Mouse (Mus musculus) CH12.LX (cell line): Measurements from ENCODE around the gene Ubr4. TPM values are rescaled to one million over a fixed set of nuclear protein-coding genes. Genes with fewer than 3 reads are reported as not detected.

Source experiments
- DNase-seq: peaks from one replicate; pipeline ENCODE4 v3.0.0-alpha.2; 2013; ENCODE audit errors: extremely low read depth
- H3K27ac ChIP-seq: 2 replicates; pipeline ENCODE4 v1.5.1; 2012; ENCODE audit warnings: low read depth, mild to moderate bottlenecking, control low read depth, moderate library complexity; ENCODE audit not compliant: insufficient read depth
- H3K27me3 ChIP-seq: replicated peaks from 2 replicates; pipeline ENCODE3; 2012; ENCODE audit warnings: inconsistent platforms
- H3K36me3 ChIP-seq, 2 experiments: replicated peaks in 1 of 2; 2 replicates each; pipeline versions ENCODE3 to v1.6.1; 2012; ENCODE audit warnings: inconsistent platforms in 1 of 2, low read length in 1 of 2, mild to moderate bottlenecking in 1 of 2, mixed read lengths in 1 of 2, moderate library complexity in 1 of 2; ENCODE audit not compliant: control insufficient read depth in 1 of 2, insufficient read depth in 1 of 2
- H3K4me1 ChIP-seq, 2 experiments: 2 replicates each; pipeline ENCODE4 v1.6.1; 2012; ENCODE audit warnings: inconsistent platforms in 1 of 2, moderate library complexity in 1 of 2; ENCODE audit not compliant: insufficient read depth in 2 of 2, control insufficient read depth in 1 of 2
- H3K4me2 ChIP-seq: 2 replicates; pipeline ENCODE4 v1.6.1; 2012; ENCODE audit warnings: low read depth, mild to moderate bottlenecking, control low read depth; ENCODE audit not compliant: poor library complexity, insufficient read depth, severe bottlenecking
- H3K4me3 ChIP-seq, 3 experiments: fragments of 150-350 bp in 1 of 3; sonication (generic) in 1 of 3; replicated peaks in 1 of 3; 2 replicates each; pipeline versions ENCODE3 to v1.5.1; 2011 to 2012; ENCODE audit warnings: low read depth in 2 of 3, low read length in 2 of 3, mild to moderate bottlenecking in 2 of 3, moderate library complexity in 2 of 3, control low read depth in 1 of 3, improper control_type of control experiment in 1 of 3, inconsistent platforms in 1 of 3, mixed read lengths in 1 of 3; ENCODE audit not compliant: poor library complexity in 1 of 3
- H3K79me2 ChIP-seq: replicated peaks from 2 replicates; pipeline ENCODE4 v1.6.1; 2012; ENCODE audit warnings: mild to moderate bottlenecking, moderate library complexity; ENCODE audit not compliant: control insufficient read depth, poor library complexity, insufficient read depth, severe bottlenecking; ENCODE audit errors: extremely low read depth
- H3K9ac ChIP-seq: 2 replicates; pipeline ENCODE4 v1.6.1; 2012; ENCODE audit warnings: low read depth, mild to moderate bottlenecking, control low read depth, moderate library complexity; ENCODE audit not compliant: insufficient read depth
- H3K9me3 ChIP-seq: replicated peaks from 2 replicates; pipeline ENCODE3; 2012; ENCODE audit warnings: low read length, inconsistent platforms, mixed read lengths
- CHD1 ChIP-seq: IDR thresholded peaks from 2 replicates; pipeline ENCODE4 v1.6.1; 2012; ENCODE audit warnings: low read depth, low read length, improper control_type of control experiment, inconsistent platforms
- E2F4 ChIP-seq: IDR thresholded peaks from 2 replicates; pipeline ENCODE4 v1.6.1; 2011; ENCODE audit warnings: low read depth, low read length, improper control_type of control experiment; ENCODE audit not compliant: insufficient replicate concordance
- ELF1 ChIP-seq: IDR thresholded peaks from 2 replicates; pipeline ENCODE4 v1.6.1; 2014; ENCODE audit warnings: low read depth, mild to moderate bottlenecking, inconsistent platforms, low read length, improper control_type of control experiment
- ETS1 ChIP-seq: conservative IDR thresholded peaks from 2 replicates; pipeline ENCODE4 v1.6.1; 2012; ENCODE audit warnings: low read depth, mild to moderate bottlenecking, inconsistent platforms, low read length, improper control_type of control experiment, moderate library complexity
- JUN ChIP-seq: IDR thresholded peaks from 2 replicates; pipeline ENCODE4 v1.6.1; 2011; ENCODE audit warnings: low read depth, mild to moderate bottlenecking, low read length, improper control_type of control experiment, moderate library complexity; ENCODE audit not compliant: insufficient read depth
- JUND ChIP-seq: conservative IDR thresholded peaks from 2 replicates; pipeline ENCODE4 v1.6.1; 2011; ENCODE audit warnings: low read depth, low read length, improper control_type of control experiment
- MAZ ChIP-seq: IDR thresholded peaks from 2 replicates; pipeline ENCODE4 v1.6.1; 2012; ENCODE audit warnings: low read depth, mild to moderate bottlenecking, inconsistent platforms, low read length, improper control_type of control experiment, moderate library complexity
- MEF2A ChIP-seq: IDR thresholded peaks from 2 replicates; pipeline ENCODE4 v1.6.1; 2014; ENCODE audit warnings: low read depth, mild to moderate bottlenecking, inconsistent platforms, low read length, improper control_type of control experiment, borderline replicate concordance
- NELFE ChIP-seq: IDR thresholded peaks from 2 replicates; pipeline ENCODE4 v1.6.1; 2011; ENCODE audit warnings: low read depth, low read length, improper control_type of control experiment
- PAX5 ChIP-seq: IDR thresholded peaks from 2 replicates; pipeline ENCODE4 v1.6.1; 2012; ENCODE audit warnings: low read length, inconsistent platforms, mixed read lengths
- RAD21 ChIP-seq: IDR thresholded peaks from 2 replicates; pipeline ENCODE4 v1.6.1; 2011; ENCODE audit warnings: low read depth, mild to moderate bottlenecking, low read length, improper control_type of control experiment, moderate library complexity
- SIN3A ChIP-seq: IDR thresholded peaks from 2 replicates; pipeline ENCODE4 v1.6.1; 2012; ENCODE audit warnings: low read length, improper control_type of control experiment, inconsistent platforms
- TBP ChIP-seq: conservative IDR thresholded peaks from 2 replicates; pipeline ENCODE4 v1.6.1; 2011; ENCODE audit warnings: low read depth, low read length, improper control_type of control experiment
- TCF12 ChIP-seq: IDR thresholded peaks from 2 replicates; pipeline ENCODE4 v1.6.1; 2014; ENCODE audit warnings: low read depth, mild to moderate bottlenecking, inconsistent platforms, low read length, improper control_type of control experiment
- UBTF ChIP-seq: IDR thresholded peaks from 2 replicates; pipeline ENCODE4 v1.6.1; 2012; ENCODE audit warnings: low read depth, mild to moderate bottlenecking, inconsistent platforms, low read length, improper control_type of control experiment, moderate library complexity
- ZKSCAN1 ChIP-seq: IDR thresholded peaks from 2 replicates; pipeline ENCODE4 v1.6.1; 2012; ENCODE audit warnings: low read depth, inconsistent platforms, low read length, improper control_type of control experiment, borderline replicate concordance
- ZMIZ1 ChIP-seq: IDR thresholded peaks from 2 replicates; pipeline ENCODE4 v1.6.1; 2012; ENCODE audit warnings: low read depth, mild to moderate bottlenecking, inconsistent platforms, low read length, improper control_type of control experiment
- dilution Hi-C: fragments of 300-500 bp; cut with MboI; formaldehyde crosslinking; loops from 2 replicates; pipeline ENCODE4 v1.14.3; 2020; ENCODE audit warnings: low sequenced_read_pairs; ENCODE audit not compliant: extremely low pct_unique_long_range_greater_than_20kb, extremely low pct_ligation_motif_present
- in situ Hi-C: fragments of 300-500 bp; cut with MboI; formaldehyde crosslinking; loops from 3 replicates; pipeline ENCODE4 v1.14.3; 2019; ENCODE audit warnings: low sequenced_read_pairs, low pct_ligation_motif_present, low pct_unique_long_range_greater_than_20kb, mixed read lengths
- polyA plus RNA-seq: library from polyadenylated mRNA; unstranded; fragments of >175 nt; gene quantifications from 2 replicates; pipeline ENCODE4 v1.2.1, GENCODE M21; 2012; ENCODE audit warnings: low read depth; ENCODE audit not compliant: insufficient read length
- total RNA-seq, 2 experiments: library from RNA; depleted of rRNA; stranded (reverse); fragments of 300-350 nt in 1 of 2; fragments of >200 nt in 1 of 2; gene quantifications; 2 replicates each; pipeline ENCODE4 v1.2.3; 2012 to 2014

Ubr4 gene
- total and polyA plus RNA-seq, 3 experiments, result 43.0 to 102 (median 90.8) TPM

DNA sequence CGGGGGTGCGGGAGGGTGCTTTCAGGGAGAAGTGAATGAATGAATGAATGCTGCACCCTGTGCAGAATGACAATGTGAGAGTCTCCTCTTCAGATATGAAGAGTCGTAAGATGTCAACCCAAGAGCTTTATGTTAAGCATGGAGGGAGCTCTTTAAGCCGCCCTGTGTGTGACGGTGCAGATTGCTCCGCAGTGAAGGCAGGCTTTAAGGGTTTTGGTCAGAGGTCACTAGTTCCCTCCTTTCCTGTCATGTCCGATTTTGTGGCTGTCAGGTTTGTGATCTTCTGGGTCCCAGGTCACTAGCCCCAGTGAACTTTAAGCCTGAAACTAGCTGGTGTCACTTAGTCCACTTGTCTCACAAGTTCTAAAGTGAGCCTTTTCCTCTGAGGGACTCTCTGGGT is 423 bp downstream of the Ubr4 start:
- H3K79me2 ChIP-seq, result peaks cover 25% of the 10 kb centered on the region
- H3K27me3 ChIP-seq, result no peaks in the 10 kb centered on the region
- H3K36me3 ChIP-seq, result peaks cover 39 to 63% of the 10 kb centered on the region in 2 experiments
- H3K27ac ChIP-seq, result peak overlapping the region; percentile 73
- H3K4me2 ChIP-seq, result peak overlapping the region; percentile 84
- TF ChIP-seq E2F4, result no peak
- TF ChIP-seq MAZ, result no peak
- TF ChIP-seq JUN, result no peak
- TF ChIP-seq NELFE, result no peak
- no peak for TF ChIP-seq ELF1
- no peak; the same call in 1 of the 2 replicates for TF ChIP-seq TBP
- no peak for TF ChIP-seq MEF2A
- TF ChIP-seq ETS1, result no peak
- TF ChIP-seq RAD21, result no peak
- peaks cover 4 to 24% of the 10 kb centered on the region in 2 experiments; a peak in 3 of 4 replicates for H3K4me1 ChIP-seq
- peak overlapping the region; percentile 78 for H3K9ac ChIP-seq
- H3K9me3 ChIP-seq, result no peaks in the 10 kb centered on the region
- in situ Hi-C loops, result no loop called here
- dilution Hi-C loops, result no loop called here
- peak overlapping the region; percentile 60 to 97 (median 92) for H3K4me3 ChIP-seq
- no peak for DNase-seq

DNA sequence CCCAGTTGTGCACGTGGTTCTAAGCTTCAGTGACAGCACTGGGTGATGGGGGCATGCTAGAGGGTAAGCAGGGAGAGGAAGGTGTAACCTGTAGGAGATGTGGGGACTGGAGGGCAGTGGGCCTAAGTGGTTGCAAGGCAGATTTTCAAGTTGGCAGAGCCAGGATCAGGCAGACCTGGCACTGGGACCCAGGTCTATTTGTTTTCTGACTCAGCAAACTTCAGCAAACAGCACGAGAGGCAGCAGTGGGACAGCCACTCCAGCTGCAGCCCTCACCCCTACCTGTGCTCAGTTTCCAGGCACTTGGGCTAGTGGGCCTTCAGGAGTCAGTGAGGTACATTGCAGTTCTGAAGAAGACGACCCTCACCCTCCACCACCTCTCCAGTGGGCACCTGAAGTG is 4.8 kb downstream of the Ubr4 start:
- Histone ChIP-seq H3K9ac (no peak overlapping the region), H3K27me3 (no peaks in the 10 kb centered on the region), H3K4me1 (peaks cover 0 to 9% of the 10 kb centered on the region in 2 experiments; a peak in 2 of 4 replicates), H3K4me2 (no peak overlapping the region), H3K36me3 (peaks cover 55 to 80% of the 10 kb centered on the region in 2 experiments), H3K9me3 (no peaks in the 10 kb centered on the region), H3K27ac (no peak overlapping the region)
- dilution Hi-C loops, result no loop called here
- TF ChIP-seq TCF12 (no peak), ZMIZ1 (no peak), MEF2A (no peak), UBTF (no peak), NELFE (no peak), SIN3A (no peak), ELF1 (no peak), PAX5 (no peak), JUND (no peak), E2F4 (no peak), CHD1 (no peak), ZKSCAN1 (no peak)
- TF ChIP-seq, all 38 proteins: peak for 0
- DNase-seq, result no peak
- in situ Hi-C loops, result no loop called here
- Histone ChIP-seq H3K79me2 (peaks cover 5% of the 10 kb centered on the region), H3K4me3 (no peak overlapping the region)
